Mouse (Mus musculus): Measurements from ENCODE around the gene Sfmbt1.
"Not testable (repeated sequence)": the region's sequence is repeated elsewhere in the genome, so short reads cannot be mapped to it uniquely, and the experiment has no call there.

Gene Sfmbt1

DNA sequence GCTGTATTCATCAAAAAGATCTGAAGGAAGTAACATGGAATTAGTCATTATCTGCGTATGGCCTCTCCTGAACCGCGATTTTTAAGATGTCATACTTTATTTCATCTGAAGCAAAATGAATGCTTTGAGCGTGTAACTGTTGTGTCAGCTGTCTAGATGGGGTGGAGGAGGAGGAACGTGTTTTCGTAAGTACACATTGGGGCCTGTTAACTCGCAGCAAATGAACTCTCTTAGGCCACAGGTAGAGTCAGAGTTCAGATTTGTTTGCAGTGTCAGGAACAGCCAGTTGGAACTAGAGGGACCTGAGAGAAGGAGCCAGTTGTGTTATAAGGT lies 2.3 kb downstream of the Sfmbt1 start:
- no peak for DNase-seq (ENCODE audit: low spot score in 2 of 2)

DNA sequence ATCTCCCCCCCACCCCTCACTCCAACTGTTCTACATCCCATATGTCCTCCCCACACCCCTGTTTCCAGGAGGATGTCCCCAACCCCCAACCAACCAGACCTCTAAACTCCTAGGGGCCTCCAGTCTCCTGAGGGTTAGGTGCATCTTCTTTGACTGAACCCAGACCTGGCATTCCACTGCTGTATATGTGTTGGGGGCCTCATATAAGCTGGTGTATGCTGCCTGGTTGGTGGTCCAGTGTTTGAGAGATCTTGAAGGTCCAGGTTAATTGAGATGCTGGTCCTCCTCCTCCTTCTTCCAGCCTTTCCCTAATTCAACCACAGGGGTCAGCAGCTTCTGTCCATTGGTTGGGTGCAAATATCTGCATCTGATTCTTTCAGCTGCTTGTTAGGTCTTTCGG lies 4.0 kb downstream of the Sfmbt1 start:
- DNase-seq (ENCODE audit: low spot score in 2 of 2), result not testable (repeated sequence)

DNA sequence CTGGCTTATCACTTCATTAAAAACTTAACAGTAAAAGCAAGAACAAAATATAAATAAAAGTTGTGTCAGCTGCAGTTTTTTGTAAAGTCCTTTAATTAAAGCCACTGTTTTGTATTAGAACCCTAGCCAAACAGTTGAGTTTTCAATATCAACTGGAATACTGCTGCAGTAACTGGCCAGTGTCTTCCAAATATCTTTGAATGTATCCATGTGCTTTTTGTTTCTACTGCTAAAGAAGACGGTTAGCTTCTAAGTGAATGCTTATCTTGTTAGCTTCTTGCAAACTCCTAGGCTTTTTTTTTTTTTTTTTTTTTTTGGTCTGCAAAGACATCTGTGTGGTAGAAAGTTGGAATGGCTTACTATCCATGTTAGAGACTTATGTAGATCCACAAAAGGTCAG lies 4.9 kb downstream of the Sfmbt1 start:
- no peak for DNase-seq (ENCODE audit: low spot score in 2 of 2)

DNA sequence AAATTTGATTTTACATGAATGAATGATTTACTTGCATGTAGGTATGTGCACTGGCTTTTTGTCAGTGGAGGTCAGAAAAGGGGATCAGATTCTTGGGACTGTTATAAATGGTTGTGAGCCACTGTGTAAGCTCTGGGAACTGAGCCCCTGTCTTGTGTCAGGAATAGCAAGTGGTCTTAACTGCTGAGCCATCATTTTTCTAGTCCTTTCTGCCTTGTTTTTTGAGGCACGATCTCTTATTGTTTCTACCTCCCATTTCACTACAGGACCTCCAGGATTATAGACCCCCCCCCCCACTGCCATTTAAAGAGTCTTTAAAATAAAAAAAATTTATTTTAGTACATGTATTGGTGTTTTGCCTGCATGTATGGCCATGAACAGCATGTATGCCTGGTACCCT lies 7.2 kb downstream of the Sfmbt1 start:
- DNase-seq (ENCODE audit: low spot score in 2 of 2), result peak in 1 of 2 experiments; percentile 16

DNA sequence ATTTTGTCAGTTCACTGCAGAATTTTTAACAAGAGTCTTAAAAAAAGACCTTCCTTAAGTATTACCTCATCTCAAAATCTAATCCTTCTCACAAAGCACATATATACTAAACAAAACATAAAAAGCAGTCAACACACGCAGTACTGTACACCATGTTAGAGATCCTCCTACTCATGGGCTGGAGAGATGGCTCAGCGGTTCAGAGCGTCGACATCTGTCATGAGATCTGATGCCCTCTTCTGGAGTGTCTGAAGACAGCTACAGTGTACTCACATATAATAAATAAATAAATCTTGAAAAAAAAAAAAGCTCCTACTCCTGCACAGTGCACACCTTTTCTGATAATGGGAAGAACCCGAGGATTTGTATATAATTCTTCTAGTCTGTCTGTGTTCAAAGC lies 7.8 kb downstream of the Sfmbt1 start:
- DNase-seq (ENCODE audit: low spot score in 2 of 2), result peak in 1 of 2 experiments; percentile 13

DNA sequence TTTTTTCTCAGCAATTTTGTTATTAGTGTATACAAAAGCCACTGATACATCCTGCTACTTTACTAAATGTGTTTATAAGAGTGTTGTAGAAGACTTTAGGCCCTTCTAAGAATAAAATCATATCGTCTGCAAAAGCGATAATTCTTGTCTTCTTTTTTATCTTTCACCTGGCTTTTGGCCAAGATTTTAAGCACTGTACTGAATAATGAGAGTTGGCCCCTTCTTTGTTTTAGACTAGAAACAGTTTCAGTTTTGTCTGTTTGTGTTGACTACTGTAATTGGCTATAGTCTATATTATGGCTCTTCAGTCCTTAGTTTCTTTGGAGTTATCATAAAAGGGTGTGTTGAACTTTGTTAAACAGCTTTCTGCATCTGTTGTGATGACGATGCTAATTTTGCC lies 17.2 kb downstream of the Sfmbt1 start:
- DNase-seq (ENCODE audit: low spot score in 2 of 2), result no peak

DNA sequence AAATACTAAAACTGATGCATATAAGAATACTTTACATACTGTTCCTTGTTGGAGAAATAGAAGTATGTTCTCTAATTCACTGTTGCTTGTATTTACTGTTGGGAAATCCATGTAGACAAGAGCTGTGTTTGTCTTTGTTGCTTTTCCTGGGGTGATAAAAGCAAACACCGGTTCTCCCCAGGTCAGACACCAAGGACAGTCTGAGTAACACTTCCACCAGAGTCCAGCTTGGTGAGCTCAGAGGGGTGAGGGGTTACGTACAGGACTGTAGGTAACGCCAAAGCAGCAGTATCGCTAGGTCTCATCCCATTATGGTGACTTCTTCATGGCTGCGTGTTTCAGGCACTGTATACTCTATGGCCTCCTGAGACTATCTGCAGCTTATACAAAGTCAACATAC lies 20.0 kb downstream of the Sfmbt1 start:
- DNase-seq (ENCODE audit: low spot score in 2 of 2), result no peak

DNA sequence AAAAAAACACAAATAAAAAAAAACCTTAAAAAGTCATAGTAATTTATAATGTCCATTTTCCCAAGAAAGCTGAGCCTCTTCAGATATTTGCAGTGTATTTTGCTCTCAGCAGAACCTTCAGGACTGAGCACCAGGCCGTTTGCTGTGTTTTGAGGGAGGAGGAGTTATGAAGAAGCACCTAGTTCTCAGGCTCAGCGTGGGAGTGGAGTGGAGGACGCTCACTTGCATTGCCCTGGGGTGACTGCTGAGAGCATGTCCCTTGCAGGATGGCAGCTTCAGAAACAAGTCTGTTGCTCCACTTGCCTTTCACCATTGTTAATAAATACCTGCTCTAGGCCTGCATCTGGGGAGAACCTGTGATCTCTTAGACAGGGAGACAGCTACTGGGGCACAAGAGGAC lies 21.2 kb downstream of the Sfmbt1 start:
- no peak for DNase-seq (ENCODE audit: low spot score in 2 of 2)

DNA sequence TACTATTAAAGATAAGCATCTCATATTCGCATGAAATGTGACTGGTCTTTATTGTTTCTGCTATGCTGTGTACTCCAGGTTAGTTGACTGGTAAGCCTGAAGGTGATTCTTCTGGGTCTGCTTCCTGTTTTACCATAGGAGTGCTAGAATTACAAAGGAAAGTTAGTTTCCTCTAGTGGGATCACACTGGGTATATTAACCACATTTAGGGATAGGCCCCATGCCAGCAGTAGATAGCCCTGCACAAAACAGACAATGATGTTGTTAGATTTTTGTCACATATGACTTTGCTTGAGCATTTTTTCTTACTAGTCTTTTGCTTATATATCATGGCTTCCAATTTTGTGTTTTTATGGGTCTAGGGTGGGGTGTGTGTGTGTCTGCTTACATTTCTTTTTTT lies 21.8 kb downstream of the Sfmbt1 start:
- DNase-seq (ENCODE audit: low spot score in 2 of 2), result no peak

DNA sequence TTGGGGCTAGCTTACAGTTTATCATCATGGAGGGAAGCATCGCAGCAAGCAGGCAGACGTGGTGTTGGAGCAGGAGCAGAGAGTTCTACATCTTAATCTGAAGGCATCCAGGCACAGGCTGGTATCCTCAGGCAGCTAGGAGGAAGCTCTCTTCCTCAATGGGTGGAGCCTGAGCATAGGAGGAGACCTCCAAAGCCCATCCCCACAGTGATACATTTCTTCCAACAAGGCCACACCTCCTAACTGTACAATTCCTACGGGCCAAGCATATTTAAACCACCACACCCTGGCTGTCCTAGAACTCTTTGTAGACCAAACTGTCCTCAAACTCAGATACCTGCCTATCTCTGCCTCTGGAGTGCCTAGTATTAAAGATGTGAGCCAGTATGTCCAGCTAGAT lies 29.2 kb downstream of the Sfmbt1 start:
- DNase-seq (ENCODE audit: low spot score in 2 of 2), result no peak

DNA sequence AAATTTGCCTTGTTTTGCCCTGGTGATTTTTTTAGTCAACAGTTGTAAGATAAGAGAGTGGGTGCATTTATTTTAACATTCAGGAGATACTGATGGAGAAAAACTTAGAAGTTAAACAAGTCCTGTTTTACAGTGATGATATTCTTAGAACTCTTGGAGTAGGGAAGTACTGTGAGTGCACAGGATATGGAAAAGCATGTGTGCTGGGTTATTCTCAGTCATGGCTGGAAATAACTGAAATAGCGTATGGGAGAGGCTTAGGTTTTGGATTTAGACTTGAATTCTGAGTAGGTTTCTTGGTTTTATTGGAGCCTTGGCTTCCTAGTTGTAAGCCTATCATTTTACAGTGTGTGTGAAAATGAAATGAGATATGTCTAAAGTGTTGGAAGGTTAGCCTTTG lies 31.5 kb downstream of the Sfmbt1 start:
- DNase-seq (ENCODE audit: low spot score in 2 of 2), result no peak

DNA sequence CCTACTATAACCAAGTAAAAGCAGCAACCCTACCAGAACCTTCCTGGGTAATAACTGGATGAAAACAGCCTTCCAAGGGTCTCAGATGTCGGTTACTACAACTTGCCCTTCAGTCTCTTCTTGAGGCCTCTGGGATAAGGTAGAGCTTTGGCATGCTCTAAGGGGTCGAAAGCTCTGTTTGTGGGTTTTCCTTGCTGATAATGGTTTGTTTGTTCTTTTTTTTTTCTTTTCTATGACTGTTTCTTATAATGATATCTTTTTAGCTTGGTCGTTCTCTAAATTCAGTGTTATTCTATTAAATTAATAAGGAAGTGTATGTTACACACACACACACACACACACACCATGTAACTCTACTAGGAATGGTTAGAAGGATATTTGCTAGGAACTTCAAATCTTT lies 42.6 kb downstream of the Sfmbt1 start:
- DNase-seq (ENCODE audit: low spot score in 2 of 2), result no peak

DNA sequence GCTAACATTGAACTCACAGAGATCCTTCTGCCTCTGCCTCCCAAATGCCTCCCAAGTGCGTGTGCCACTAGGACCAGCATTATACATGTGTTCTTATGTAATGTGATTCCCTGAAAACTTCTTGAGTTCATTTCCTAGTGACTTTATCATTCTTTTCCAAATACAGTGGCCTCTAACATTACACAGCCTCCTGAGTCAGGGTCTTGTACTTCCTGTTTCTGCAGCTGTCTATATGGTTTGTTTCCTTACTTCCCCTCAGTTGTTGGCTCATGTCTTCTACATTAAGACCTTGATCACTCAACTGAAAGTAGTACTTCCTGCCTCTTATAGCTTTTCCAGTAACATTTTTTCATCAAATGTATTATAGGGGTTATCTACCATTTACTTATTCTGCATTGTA lies 46.6 kb downstream of the Sfmbt1 start:
- no peak for DNase-seq (ENCODE audit: low spot score in 2 of 2)

DNA sequence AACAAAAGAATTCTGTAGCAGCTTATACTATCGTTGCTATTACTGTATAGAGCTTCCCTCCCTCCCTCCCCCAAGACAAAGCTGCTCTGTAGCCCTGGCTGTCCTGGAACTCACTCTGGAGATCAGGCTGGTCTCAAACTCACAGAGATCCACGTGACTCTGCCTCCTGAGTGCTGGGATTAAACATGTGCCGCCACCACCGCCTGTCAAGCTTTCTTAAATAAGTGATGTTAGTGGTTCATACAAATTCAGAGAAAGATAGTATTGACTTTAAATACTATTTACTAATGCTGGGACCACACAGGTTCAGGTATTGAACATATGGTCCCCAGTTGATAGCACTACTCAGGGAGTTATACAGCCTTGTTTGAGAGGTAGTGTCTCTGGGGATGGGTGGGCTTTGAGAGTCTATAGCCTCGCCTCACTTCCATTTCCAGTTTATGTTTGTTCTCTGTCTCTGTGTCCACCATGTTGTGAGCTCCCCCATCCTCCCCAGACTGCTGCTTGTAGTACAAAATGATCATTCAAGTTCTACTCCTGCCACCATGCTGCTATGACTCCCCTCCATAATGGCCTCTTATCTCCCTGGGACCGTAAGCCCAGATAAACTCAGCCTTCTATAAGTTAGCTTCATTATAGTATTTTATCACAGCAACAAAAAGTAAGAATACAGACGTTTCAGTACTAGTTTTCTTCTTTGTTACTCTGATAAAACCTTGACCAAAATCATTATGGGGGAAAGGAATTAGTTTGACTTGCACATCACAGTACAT lies 47.7 kb downstream of the Sfmbt1 start:
- no peak for DNase-seq (ENCODE audit: low spot score in 2 of 2)

DNA sequence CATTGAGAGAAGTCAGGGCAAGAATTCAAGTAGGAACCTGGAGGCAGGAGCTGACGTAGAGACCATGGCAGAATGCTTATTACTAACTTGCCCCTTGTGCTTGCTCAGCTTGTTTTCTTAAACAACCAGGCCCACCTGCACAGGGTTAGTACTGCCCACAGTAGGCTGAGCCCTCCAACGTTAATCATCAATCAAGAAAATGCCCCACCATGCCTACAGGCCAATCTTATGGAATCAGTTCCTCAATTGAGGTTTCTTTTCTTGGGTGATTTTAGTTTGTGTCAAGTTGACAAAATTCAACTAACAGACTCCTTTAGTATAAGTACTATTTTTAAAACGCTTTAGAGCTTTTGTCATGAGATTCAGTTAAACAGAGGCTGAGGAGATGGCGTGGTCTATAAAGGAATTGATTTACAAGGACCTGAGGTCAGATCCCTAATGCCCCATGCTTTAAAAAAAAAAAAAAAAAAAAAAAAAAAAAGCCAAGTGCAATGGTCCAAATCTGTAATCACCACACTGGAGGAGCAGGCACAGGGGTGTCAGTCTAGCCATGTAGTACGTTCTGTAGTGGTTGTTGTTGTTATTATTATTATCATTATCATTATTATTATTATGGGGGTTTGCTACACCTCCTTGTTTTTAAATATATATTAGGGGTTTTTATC lies 48.4 kb downstream of the Sfmbt1 start:
- no peak for DNase-seq (ENCODE audit: low spot score in 2 of 2)

DNA sequence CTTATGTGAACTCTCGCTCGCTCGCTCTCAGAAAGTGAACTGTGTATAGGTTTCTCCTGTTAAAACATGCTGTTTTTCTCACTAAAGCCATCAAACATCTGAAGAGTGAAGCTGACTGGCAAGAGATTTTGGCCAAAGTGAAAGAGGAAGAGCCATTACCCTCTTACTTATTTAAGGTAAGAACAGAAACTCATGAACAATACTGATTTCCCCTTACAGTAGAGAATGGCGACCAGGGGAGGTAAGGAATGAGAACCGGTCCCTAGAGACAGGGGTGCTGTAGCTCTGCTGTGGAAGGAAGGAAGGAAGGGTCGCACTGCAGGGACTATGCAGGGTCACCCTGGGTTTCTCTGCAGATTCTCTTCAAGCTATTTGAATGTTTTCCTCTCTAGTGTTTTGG lies 70.0 kb downstream of the Sfmbt1 start:
- no peak for DNase-seq (ENCODE audit: low spot score in 2 of 2)

DNA sequence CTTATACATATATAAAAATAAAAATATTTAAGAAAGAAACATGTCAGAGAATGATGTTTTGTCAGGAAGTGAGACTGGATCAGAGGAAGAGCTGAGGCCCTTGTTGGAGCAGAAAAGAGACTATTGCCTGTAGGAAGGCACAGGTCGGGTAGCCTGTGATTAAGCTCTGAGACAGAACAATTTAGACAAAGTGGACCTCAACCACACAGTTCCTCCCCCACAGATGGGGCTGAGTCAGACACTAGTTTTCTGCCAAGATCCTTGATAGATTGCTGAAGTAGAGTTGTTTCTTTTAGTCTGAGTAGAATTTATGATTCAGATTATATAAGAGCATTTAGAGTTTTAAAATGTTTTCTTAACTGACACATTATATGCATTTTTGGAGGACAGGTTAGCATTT lies 74.8 kb downstream of the Sfmbt1 start:
- no peak for DNase-seq (ENCODE audit: low spot score in 2 of 2)

DNA sequence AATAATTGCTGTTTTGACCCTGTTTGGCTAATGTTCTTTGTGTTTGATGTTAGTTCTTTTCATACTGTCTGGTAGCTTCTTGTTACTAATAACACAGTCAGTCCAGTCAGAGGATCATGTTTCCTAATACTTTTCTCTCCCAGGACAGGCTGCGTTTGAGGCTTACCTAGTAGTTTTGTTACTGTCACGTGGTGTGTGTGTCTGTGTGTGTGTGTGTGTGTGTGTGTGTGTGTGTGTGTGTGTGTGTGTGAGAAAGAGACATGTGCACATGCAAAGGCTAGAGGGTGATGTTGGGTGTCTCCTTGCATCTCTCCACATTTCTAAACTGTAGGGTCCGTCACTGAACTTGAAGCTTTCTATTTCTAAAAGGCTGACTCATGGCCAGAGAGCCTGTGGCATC lies 78.2 kb downstream of the Sfmbt1 start:
- no peak for DNase-seq (ENCODE audit: low spot score in 2 of 2)

DNA sequence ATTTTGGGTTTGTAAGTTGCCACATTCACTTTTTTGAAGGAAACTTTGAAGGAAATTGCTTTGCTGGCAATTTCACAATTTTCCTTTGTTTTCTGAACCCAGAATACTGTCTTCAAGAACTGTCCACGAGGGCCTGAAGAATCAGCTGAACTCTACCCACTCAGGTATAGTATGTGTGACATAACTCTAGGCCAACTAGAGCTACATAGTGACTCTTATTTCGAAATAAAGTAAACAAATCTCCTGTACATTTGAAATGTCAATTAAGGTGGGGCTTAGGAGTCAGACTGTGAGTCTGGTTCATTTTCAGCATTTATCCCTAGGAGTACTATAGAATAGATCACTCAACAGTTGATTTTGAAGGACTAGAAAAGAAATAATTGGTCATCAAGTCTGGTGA lies 87.1 kb downstream of the Sfmbt1 start:
- DNase-seq (ENCODE audit: low spot score in 2 of 2), result no peak

DNA sequence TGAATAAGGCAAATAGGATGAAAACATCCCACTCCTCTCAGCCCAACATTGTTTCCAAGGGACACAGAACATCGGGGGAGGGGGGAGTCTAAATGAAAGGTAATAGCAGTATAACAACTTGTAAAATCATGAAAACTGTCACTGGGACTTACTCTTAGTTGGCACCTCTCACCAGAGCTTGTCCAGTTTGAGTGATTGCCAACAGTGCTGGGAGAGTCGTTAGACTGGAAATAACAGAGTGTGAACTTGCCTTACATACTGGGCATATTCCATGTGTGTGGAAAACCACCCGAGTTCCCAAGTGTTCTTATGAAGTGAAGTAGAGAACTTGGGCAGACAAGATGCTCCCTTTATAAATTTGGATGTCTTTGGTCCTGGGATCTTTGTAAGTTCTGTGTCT lies 106.5 kb downstream of the Sfmbt1 start:
- DNase-seq (ENCODE audit: low spot score in 2 of 2), result no peak

DNA sequence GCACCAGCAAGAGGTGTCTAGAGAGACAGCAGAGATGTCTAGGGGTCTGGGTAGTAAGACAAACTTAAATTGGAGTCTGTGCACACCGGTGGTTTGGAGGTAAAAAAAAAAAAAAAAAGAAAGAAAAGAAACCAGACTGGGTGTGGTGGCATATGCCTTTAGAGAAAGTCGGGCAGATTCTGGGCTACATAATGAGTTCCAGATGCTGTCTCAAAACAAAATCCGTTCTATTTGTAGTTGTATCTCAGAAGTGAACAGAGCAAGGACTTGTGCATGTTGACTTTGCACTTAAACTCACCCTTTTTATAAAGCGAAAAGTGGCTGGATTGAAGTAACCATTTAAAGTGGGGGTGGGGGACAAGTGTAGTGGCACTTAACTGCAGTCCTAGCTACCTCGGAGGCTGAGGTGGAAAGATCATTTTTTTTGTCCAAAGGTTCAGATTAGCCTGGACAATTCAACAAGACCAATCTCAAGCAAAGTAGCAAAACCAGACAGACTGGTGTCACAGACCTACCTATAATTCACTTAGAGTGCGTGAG lies 109.9 kb downstream of the Sfmbt1 start:
- DNase-seq (ENCODE audit: low spot score in 2 of 2), result peak in 1 of 2 experiments; percentile 13

DNA sequence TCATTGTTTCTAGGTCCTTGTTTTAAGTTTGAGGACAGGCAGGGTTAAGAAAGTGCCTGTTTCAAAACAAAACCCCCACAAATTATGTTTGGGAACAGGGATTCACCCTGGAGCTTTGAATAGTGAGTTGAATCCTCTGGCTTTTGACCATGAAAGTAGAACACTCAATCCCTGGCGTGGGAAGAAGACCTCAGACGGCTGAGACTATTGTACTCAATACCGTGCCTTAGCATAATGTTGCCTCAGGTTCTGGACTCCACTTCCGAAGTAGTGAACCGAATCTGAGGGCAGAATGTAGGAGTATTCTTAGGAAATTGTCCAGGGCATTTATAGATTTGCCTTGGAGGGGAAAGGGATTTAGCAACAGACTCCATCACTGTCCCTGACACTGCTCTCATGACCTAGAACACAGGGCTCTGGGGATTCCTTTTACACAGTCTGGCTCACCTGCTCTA lies 110.4 kb downstream of the Sfmbt1 start:
- no peak for DNase-seq (ENCODE audit: low spot score in 2 of 2)

DNA sequence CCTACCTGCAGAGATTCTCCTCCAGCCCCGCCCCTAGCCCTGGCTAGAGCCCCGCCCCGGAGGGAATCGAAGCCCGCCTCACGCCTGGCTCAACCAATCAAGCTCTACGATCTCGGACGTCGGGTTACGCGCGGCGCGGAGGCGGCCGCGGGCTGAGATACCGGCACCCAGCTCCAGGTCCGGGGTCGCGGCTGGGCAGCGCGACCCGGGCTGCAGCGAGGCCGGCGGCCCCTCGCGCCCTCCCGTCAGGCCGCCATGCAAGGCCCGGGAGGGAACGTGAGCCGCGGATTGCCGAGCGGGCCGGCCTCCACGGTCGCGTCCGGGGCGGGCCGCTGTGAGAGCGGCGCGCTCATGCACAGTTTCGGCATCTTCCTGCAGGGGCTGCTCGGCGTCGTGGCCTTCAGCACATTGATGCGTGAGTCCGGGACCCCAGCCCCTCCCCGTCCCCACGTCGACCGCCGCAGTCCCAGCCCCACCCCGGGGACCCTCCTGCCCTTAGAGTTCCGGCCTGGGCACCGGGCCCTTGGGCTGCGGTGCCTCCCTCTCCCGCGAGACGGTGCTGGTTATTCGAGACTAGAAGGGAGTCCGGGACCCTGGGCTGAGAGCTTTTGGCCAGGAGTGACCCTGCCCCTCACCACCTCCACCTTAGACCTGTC lies 111.0 kb downstream of the Sfmbt1 start, which contains the start of gene Tmem110:
Tmem110 (plus strand) TSS at position 115 of the 656 bp plus-strand sequence.
- DNase-seq (ENCODE audit: low spot score in 2 of 2), result peak; percentile 91 to 92

Measured in right cerebral cortex, postnatal 10 days (tissue).